Mouse (Mus musculus): ENCODE results near the gene St6galnac4. TPM values are rescaled to one million over a fixed set of nuclear protein-coding genes. Genes with fewer than 3 reads are reported as not detected.

Gene St6galnac4
- polyA plus RNA-seq, 1 experiment from 2014 or later: 22.9 TPM

DNA sequence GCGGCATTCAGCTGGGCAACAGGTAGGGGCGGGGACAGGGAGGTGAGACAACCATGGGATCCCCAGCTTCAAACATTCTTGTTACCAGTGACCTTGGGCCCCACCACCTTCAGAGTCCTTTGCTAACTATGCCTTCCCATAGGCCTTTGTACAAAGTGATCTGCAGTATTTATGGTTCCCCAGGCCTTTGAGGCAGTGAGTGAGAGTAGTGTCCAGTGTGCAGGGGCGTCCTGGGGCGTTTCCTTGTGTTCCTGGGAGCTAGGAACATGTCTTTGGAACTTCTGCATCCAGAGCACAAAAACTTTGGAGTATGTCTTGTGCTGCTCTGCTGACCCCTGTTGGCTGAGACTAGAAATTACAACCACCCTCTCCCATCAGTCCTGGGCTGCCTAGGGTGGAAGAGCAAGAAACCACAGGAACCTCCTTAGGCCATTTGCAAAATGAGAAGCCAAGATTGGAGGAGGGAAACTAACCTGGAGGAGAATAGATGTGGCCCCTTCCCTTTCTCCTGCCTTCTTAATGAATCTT lies 20.3 kb upstream of the St6galnac4 start:
- no peak overlapping the region; the same call in 1 of the 2 replicates for H3K27ac ChIP-seq (ENCODE audit: low read length)
- no peak overlapping the region for H3K4me2 ChIP-seq (ENCODE audit: low read depth, low read length)
- H3K4me3 ChIP-seq (replicated peaks; ENCODE audit: low read length): no peak overlapping the region
- no peaks in the 10 kb centered on the region for H3K9me3 ChIP-seq (replicated peaks; ENCODE audit: control insufficient read depth, low read length)
- WGBS: 34% methylated on average over 4 of the region's 4 CpGs
- no peak for ATAC-seq (ENCODE audit: insufficient read depth, low FRiP score)
- no peaks in the 10 kb centered on the region for H3K27me3 ChIP-seq (ENCODE audit: control insufficient read depth, insufficient read depth, low read length)
- H3K4me1 ChIP-seq (ENCODE audit: control insufficient read depth, insufficient read depth, low read length): peaks cover 3% of the 10 kb centered on the region
- no peak overlapping the region for H3K9ac ChIP-seq (ENCODE audit: low read length)
- H3K36me3 ChIP-seq (ENCODE audit: control insufficient read depth, insufficient read depth, low read length): peaks cover 16% of the 10 kb centered on the region; the same call in 1 of the 2 replicates

DNA sequence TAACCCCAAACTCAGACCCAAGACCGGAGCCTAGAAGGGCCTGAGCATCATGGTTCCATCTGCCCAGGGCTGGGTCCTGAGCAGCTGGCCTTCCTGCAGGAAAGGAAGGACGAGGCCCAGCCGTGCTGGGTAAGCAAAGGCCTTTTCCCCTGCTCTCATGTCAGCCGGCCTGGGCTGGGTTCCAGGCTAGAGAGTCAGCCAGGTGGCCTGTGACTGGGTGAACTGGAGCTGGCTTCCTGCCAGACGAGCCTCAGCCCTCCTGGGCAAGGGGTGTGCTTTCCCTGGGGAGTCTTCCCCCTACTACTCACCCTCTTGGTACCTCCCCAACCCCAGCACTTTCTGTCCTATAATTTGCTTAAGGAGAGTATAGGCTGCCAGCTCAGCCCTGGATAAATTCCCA lies 18.7 kb upstream of the St6galnac4 start:
- ATAC-seq (ENCODE audit: insufficient read depth, low FRiP score): no peak
- no peaks in the 10 kb centered on the region for H3K27me3 ChIP-seq (ENCODE audit: control insufficient read depth, insufficient read depth, low read length)
- H3K9me3 ChIP-seq (replicated peaks; ENCODE audit: control insufficient read depth, low read length): no peaks in the 10 kb centered on the region
- H3K4me1 ChIP-seq (ENCODE audit: control insufficient read depth, insufficient read depth, low read length): peaks cover 8% of the 10 kb centered on the region
- H3K36me3 ChIP-seq (ENCODE audit: control insufficient read depth, insufficient read depth, low read length): peaks cover 13% of the 10 kb centered on the region; the same call in 1 of the 2 replicates
- H3K9ac ChIP-seq (ENCODE audit: low read length): no peak overlapping the region
- H3K27ac ChIP-seq (ENCODE audit: low read length): no peak overlapping the region
- 62% methylated on average over 5 of the region's 5 CpGs for WGBS
- no peak overlapping the region for H3K4me3 ChIP-seq (replicated peaks; ENCODE audit: low read length)
- no peak overlapping the region for H3K4me2 ChIP-seq (ENCODE audit: low read depth, low read length)

GRCm38 (mm10) chr2:32568941-32569340 lies 18.0 kb upstream of the St6galnac4 start:
- 86% methylated on average over 3 of the region's 3 CpGs for WGBS
- Histone ChIP-seq H3K9me3 (replicated peaks; ENCODE audit: control insufficient read depth, low read length) (no peaks in the 10 kb centered on the region), H3K4me3 (replicated peaks; ENCODE audit: low read length) (no peak overlapping the region), H3K27me3 (ENCODE audit: control insufficient read depth, insufficient read depth, low read length) (no peaks in the 10 kb centered on the region), H3K9ac (ENCODE audit: low read length) (no peak overlapping the region), H3K36me3 (ENCODE audit: control insufficient read depth, insufficient read depth, low read length) (0 out of 2 replicates have a peak, but pooled peaks cover 10% of the 10 kb centered on the region), H3K4me1 (ENCODE audit: control insufficient read depth, insufficient read depth, low read length) (peaks cover 8% of the 10 kb centered on the region), H3K4me2 (ENCODE audit: low read depth, low read length) (no peak overlapping the region), H3K27ac (ENCODE audit: low read length) (no peak overlapping the region)
- no peak for ATAC-seq (ENCODE audit: insufficient read depth, low FRiP score)

DNA sequence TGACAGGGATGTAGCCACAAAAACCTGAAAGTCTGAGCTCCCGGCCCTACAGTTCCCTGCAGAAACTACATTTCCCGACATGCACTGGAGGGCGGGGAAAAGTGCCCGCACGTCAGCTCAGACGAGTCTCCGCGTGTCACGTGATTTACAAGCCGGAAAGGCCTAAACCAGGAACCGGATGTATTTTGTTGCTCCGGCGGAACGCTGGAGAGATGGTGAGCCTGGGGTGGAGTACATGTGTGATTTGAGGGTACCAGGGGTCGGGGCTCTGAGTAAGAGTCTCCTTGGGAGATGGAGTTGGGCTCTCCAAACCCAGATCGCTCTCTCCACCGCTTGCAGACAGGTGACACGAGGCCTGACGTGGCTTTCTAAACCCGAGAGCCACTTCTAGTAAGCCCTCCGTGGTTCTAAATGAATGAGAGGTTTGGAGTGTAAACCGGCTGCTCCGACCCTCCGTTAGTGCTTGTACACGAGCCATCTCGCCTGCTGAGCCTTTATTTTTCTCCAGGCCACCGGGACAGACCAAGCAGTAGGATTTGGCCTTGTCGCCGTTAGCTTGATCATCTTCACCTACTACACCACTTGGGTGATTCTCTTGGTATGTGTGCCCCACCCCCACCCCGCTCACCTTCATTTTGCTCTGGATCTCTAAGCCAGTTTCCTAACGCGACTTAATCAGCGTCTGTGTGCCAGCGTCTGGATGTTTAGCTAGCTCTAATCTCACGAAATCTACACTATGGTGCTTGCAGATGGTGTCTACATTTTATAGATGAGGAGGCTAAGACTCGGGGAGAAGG lies 16.0 kb upstream of the St6galnac4 start, which contains the start of gene Dpm2:
Dpm2 (plus strand) TSS at position 161 of the 797 bp plus-strand sequence.
- ATAC-seq (ENCODE audit: insufficient read depth, low FRiP score): peak; percentile 79
- Histone ChIP-seq H3K27ac (ENCODE audit: low read length) (peak within 1 kb of the TSS; percentile 52; the same call in 1 of the 2 replicates), H3K9me3 (replicated peaks; ENCODE audit: control insufficient read depth, low read length) (no peaks in the 10 kb centered on the region), H3K9ac (ENCODE audit: low read length) (peak within 1 kb of the TSS; percentile 78), H3K36me3 (ENCODE audit: control insufficient read depth, insufficient read depth, low read length) (no peaks in the 10 kb centered on the region), H3K4me2 (ENCODE audit: low read depth, low read length) (peak within 1 kb of the TSS; percentile 62), H3K4me3 (replicated peaks; ENCODE audit: low read length) (peak within 1 kb of the TSS; percentile 72), H3K27me3 (ENCODE audit: control insufficient read depth, insufficient read depth, low read length) (no peaks in the 10 kb centered on the region), H3K4me1 (ENCODE audit: control insufficient read depth, insufficient read depth, low read length) (peaks cover 14% of the 10 kb centered on the region)
- WGBS: under 1% methylated on average over 36 of the region's 36 CpGs

DNA sequence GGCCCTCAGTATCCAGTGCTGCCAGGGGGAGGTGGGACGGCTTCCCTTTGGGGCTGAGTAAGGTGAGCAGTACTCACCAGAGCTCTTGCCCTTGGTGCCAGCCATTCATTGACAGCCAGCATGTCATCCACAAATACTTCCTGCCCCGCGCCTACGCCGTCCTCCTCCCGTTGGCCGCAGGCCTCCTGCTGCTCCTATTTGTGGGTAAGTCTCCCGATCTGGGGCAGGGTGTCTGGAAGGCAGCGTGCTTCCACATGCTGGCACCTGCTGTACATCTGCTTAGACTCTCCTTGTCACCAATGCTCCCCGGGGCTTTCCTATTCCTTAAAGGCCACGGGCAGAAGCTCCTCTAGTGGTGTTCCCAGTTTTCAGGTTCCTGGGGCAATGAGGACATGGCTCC lies 14.7 kb upstream of the St6galnac4 start:
- no peak overlapping the region for H3K9ac ChIP-seq (ENCODE audit: low read length)
- peaks cover 14% of the 10 kb centered on the region for H3K4me1 ChIP-seq (ENCODE audit: control insufficient read depth, insufficient read depth, low read length)
- no peak overlapping the region for H3K4me3 ChIP-seq (replicated peaks; ENCODE audit: low read length)
- H3K36me3 ChIP-seq (ENCODE audit: control insufficient read depth, insufficient read depth, low read length): no peaks in the 10 kb centered on the region
- 94% methylated on average over 11 of the region's 11 CpGs for WGBS
- no peak overlapping the region for H3K4me2 ChIP-seq (ENCODE audit: low read depth, low read length)
- H3K27me3 ChIP-seq (ENCODE audit: control insufficient read depth, insufficient read depth, low read length): 0 out of 2 replicates have a peak, but pooled peaks cover 1% of the 10 kb centered on the region
- no peak overlapping the region for H3K27ac ChIP-seq (ENCODE audit: low read length)
- no peaks in the 10 kb centered on the region for H3K9me3 ChIP-seq (replicated peaks; ENCODE audit: control insufficient read depth, low read length)
- no peak for ATAC-seq (ENCODE audit: insufficient read depth, low FRiP score)

DNA sequence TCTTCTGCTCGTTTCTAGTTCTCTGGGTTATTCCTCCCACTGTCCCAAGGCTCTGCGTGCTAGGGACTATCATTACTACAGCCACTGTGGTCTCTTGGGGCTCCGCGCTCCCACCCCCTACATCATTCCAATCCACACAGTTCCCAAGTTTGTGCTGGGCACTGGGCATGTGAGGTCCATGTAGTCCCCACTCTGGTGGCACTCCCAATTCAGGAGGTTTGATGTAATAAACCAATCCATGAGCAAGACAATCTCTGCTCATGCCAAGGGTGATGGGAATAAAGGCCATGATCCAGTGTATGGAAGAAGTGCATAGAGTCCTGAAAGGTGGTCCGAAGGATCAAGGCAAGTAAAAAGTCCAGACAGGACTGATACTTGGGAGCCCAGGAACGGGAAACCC lies 12.4 kb upstream of the St6galnac4 start, which contains the start of gene Pip5kl1:
Pip5kl1 (plus strand) TSS at position 301 of the 400 bp plus-strand sequence.
- no peaks in the 10 kb centered on the region for H3K36me3 ChIP-seq (ENCODE audit: control insufficient read depth, insufficient read depth, low read length)
- H3K27ac ChIP-seq (ENCODE audit: low read length): no peak within 1 kb of the TSS
- peaks cover 14% of the 10 kb centered on the region for H3K4me1 ChIP-seq (ENCODE audit: control insufficient read depth, insufficient read depth, low read length)
- H3K27me3 ChIP-seq (ENCODE audit: control insufficient read depth, insufficient read depth, low read length): peaks cover 12% of the 10 kb centered on the region
- WGBS: 70% methylated on average over 6 of the region's 6 CpGs
- H3K9me3 ChIP-seq (replicated peaks; ENCODE audit: control insufficient read depth, low read length): no peaks in the 10 kb centered on the region
- no peak for ATAC-seq (ENCODE audit: insufficient read depth, low FRiP score)
- H3K4me3 ChIP-seq (replicated peaks; ENCODE audit: low read length): peak within 1 kb of the TSS; percentile 42
- H3K9ac ChIP-seq (ENCODE audit: low read length): peak within 1 kb of the TSS; percentile 56
- H3K4me2 ChIP-seq (ENCODE audit: low read depth, low read length): peak within 1 kb of the TSS; percentile 74

DNA sequence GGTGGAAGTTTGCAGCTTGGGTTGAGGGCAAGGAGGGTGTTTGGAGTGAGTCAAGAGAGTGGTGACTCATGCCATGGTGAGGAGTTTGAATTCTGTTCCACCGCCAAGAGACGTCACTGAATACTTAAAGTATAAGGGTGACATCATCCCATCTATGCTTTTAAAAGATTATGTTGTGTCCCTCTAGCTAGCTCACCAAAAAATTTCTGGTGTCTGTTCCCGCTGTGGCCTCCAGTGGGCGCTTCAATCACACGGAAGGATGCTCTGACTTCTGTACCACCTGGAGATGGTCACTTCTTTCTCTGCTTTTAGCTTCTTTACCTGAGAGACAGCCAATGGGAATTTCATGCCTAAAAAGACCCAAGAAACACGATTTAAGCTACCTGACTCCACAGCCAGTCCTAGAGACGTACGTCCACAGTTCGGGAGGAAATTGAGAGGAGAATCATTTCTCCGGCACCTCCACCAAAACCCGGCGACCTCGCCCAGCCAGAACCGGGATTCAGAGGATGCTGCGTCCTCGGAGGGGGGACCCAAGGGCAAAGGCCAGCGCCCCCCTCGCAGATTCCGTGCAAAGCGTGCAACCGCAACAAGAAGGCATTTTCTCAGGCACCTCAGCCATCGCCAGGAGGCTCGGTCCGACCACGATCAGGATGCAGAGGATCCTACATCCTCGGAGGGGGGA lies 11.9 kb upstream of the St6galnac4 start:
- no peak overlapping the region for H3K27ac ChIP-seq (ENCODE audit: low read length)
- no peak for ATAC-seq (ENCODE audit: insufficient read depth, low FRiP score)
- H3K4me2 ChIP-seq (ENCODE audit: low read depth, low read length): peak overlapping the region; percentile 74
- H3K36me3 ChIP-seq (ENCODE audit: control insufficient read depth, insufficient read depth, low read length): no peaks in the 10 kb centered on the region
- peaks cover 14% of the 10 kb centered on the region for H3K4me1 ChIP-seq (ENCODE audit: control insufficient read depth, insufficient read depth, low read length)
- H3K9ac ChIP-seq (ENCODE audit: low read length): peak overlapping the region; percentile 56
- peak overlapping the region; percentile 42 for H3K4me3 ChIP-seq (replicated peaks; ENCODE audit: low read length)
- 2% methylated on average over 26 of the region's 26 CpGs for WGBS
- no peaks in the 10 kb centered on the region for H3K9me3 ChIP-seq (replicated peaks; ENCODE audit: control insufficient read depth, low read length)
- H3K27me3 ChIP-seq (ENCODE audit: control insufficient read depth, insufficient read depth, low read length): peaks cover 17% of the 10 kb centered on the region

GRCm38 (mm10) chr2:32575586-32576160 lies 11.2 kb upstream of the St6galnac4 start, which contains the start of gene 9430097D07Rik:
Gene 9430097D07Rik, minus strand, starts transcription at chr2:32575684.
- peak within 1 kb of the TSS; percentile 74 for H3K4me2 ChIP-seq (ENCODE audit: low read depth, low read length)
- peak within 1 kb of the TSS; percentile 56 for H3K9ac ChIP-seq (ENCODE audit: low read length)
- H3K27me3 ChIP-seq (ENCODE audit: control insufficient read depth, insufficient read depth, low read length): peaks cover 20% of the 10 kb centered on the region
- H3K36me3 ChIP-seq (ENCODE audit: control insufficient read depth, insufficient read depth, low read length): no peaks in the 10 kb centered on the region
- no peaks in the 10 kb centered on the region for H3K9me3 ChIP-seq (replicated peaks; ENCODE audit: control insufficient read depth, low read length)
- no peak within 1 kb of the TSS for H3K27ac ChIP-seq (ENCODE audit: low read length)
- H3K4me1 ChIP-seq (ENCODE audit: control insufficient read depth, insufficient read depth, low read length): peaks cover 14% of the 10 kb centered on the region
- H3K4me3 ChIP-seq (replicated peaks; ENCODE audit: low read length): peak within 1 kb of the TSS; percentile 42
- peak; percentile 18; the same call in 1 of the 2 replicates for ATAC-seq (ENCODE audit: insufficient read depth, low FRiP score)
- WGBS: 10% methylated on average over 28 of the region's 28 CpGs
